Mouse (Mus musculus): ENCODE measurements around the gene Ikzf2. TPM values are rescaled to one million over a fixed set of nuclear protein-coding genes. Genes with fewer than 3 reads are reported as not detected.

Gene Ikzf2
- total RNA-seq, 2 experiments from 2014 or later = 5.8 to 6.5 TPM

DNA sequence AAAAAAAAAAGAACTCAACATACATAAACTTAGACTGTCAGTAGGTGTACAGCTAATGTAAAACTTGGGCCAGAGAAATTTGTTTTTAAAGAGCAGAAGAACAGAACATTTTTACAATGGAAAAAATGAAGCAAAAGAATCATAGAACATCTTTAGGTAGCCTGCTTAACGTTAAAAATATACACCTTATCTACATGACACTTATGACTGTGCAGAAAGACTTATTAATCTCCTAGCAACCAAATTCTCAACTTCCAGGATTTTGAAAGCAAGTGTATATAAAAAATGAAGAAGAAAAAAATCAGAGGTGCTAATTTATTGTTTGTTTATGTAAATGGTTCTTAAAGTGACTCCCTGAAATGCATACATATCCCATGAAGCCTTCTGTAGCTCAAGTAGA lies 86.1 kb downstream of the Ikzf2 start:
- no peak for DNase-seq (ENCODE audit: low spot score in 2 of 2)

DNA sequence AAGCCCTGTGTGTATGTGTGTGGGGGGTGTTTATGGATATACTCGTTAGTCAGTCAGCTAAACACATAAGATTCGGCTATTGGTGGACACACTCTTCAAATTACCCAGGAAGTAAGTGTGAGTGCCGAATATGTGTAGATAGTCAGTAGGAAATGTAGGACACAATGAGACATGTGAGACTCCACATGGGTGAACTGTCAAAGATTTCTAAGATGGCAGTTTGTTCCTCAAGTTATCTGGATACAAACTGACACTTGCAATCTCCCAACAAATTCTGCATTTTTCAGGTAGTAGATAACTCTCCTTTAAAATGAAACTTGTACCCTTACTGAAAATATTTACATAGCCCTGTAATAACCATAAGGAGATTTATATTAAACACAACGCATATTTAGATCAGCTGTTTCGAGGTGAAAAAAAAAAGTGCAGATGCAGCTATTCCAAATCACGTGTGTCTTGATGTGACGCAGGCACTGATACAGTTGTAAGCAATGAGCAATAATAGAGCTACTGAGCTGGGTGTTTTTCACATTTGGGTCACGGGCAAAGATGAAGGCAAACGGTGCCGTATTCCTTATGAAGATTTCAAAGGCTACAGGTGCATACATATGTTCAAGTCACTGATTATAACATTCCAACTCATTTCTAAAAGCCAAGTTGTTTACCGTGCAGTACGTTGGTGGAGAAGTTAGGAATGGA lies 87.8 kb downstream of the Ikzf2 start:
- DNase-seq (ENCODE audit: low spot score in 2 of 2) = no peak

DNA sequence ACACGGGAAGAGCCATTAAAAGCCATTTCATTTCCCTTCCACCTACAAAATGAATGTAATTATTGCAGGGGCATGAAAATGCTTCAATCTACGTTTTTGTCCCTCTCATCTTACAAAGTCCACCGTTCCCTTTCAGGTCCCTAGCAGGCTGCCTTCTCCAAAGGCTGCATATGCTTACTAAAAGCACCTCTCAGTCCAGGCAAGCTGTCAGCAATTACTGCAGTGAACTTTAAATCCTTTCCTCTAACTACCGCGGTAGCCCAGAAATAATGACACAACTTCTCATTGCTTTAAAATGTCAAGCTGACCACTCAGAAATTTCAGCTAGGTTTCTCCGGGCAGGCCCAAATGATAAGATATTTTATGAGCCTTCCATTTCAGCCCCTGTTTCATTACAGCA lies 95.2 kb downstream of the Ikzf2 start:
- no peak for DNase-seq (ENCODE audit: low spot score in 2 of 2)

DNA sequence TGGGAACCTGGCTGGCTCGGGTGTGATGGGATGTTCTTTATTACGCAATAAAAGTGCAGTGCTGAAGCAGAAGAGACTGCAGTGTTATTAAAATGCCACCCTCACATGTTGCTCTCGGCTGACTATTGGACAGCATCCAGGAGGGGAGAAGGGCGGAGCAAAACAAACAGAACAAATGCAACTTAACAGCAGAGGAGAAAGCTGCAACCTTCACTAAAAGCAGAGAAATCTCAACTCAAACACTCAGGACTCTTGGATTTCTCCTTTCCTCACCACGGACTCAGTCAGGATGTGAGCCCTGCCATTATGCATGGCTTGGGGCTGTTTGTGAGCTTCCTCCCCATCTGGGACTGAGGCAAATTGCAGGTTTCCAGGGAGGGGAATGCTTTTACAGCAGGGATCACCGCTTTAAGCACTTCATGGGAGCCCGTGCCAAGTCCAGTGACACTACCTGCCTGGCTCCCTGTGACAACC lies 95.7 kb downstream of the Ikzf2 start:
- DNase-seq (ENCODE audit: low spot score in 2 of 2) = no peak

DNA sequence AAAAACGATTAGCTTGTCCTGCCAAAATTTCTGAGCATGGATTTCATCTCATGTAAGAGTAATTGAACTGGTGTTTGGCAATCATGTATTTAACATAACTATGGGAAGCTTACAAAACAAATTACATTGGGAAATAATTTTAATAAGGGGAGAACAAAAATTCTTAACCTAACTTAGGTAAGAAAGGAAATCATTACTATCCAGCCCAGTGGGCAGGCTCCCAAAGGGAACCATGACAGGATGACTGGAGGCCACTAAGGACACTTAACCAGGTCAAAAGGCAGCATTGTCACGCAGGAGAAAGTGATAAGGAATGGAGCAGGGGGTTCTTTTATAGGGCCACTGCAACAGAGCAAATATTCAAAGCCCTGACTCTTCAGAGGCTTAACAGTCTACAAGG lies 101.5 kb downstream of the Ikzf2 start:
- DNase-seq (ENCODE audit: low spot score in 2 of 2) = no peak

DNA sequence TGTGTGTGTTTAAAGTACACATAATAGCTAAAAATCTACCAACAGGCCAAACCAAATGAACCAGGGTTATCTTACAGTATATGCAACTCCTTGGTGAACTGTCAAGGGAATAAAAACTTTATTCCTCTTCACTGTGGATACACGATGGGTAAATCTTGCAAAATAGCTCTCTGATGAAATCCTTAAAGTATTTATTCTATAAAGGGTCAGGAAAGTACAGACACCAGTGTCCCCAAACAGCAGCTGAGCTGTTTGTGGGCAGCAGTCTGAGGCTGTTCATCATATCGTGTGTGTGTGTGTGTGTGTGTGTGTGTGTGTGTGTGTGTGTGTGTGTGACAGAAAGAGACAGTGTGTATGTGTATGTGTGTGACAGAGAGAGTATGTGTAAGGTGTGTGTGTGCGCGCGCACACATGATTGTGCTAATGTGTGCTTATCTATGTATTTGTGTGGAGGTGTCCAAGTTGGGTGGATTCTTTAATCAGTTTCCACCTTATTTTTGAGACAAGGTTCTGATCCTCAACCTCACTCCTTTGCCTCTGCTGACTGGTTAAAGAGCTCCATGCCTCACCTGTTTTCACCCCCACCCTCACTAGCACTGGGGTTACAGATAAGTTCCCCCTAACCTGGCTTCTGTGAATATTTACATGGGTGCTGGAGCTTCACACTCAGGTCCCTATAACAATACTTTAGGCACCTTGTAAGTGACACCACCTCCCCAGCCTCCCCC lies 102.9 kb downstream of the Ikzf2 start:
- no peak for DNase-seq (ENCODE audit: low spot score in 2 of 2)

DNA sequence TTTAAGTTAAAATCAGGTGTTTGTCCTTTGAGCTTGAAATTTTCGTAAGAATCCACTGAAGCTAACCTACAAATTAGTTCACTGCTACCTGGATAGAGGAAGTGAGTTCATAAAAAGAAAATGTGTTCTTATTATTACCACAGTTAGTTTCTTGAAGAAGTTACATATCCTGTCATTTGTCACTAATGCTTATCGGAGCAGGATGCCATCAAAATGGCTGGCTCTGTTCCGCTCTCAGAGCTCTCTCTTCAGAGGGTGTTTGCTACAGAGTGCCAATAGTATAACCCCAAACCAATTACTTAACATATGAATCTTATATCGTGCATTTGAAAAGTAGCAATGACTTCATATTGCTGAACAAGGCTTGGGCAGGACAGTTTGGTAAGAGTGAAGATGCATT lies 108.1 kb downstream of the Ikzf2 start:
- no peak for DNase-seq (ENCODE audit: low spot score in 2 of 2)

DNA sequence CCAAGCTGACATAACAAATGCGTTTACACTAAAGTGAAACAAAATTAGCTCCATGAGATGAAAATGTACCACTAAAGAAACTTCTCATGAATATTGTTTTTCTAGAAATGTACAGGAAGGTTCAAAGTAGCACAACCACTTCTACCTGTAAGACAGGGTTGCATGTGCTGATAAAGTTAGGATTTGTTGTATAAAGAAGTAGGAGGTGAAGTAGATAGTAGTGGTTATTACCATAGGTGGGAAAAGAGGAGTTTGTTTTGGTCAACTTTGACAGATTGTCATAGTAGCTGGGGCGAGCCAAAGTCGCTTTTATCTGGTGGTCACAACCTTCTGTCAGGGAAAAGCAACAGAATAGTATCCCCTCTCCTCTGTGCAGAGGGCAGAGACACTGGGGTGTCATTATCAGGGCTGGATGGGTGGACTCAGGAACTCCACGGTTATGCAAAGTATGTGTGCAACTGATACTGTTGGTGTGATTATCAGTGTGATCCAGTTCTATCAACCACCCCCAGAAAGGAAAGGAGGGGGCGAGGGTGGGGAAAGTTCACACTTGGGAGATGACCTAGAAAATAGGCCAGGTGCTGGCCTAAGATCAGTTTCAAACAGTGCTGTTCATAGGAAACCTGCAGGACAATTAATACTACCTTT lies 127.5 kb downstream of the Ikzf2 start:
- no peak for DNase-seq (ENCODE audit: low spot score in 2 of 2)

DNA sequence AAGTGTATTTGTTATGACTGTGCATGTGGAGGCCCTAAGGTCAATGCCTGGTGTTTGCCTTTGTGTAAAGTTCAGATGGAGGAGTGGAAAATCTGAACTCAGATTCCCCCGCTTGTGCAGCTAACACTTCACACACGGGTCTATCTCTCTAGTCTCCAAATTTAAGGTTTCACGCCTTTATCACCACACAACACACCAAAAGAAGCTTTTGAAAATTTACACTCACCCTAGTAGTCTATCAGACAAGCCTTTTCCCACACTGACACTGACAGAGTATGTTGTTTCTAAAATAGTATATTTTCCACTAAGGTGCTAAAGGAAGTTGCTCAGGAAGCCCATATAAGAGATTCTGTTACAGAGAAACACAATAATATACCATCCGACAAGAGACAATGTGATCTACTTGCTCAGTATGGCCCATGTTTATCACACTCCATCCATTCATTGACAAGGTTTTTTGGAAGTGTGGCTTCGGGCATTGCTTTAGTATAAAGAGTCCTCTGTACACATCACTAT lies 131.4 kb downstream of the Ikzf2 start:
- no peak for DNase-seq (ENCODE audit: low spot score in 2 of 2)

DNA sequence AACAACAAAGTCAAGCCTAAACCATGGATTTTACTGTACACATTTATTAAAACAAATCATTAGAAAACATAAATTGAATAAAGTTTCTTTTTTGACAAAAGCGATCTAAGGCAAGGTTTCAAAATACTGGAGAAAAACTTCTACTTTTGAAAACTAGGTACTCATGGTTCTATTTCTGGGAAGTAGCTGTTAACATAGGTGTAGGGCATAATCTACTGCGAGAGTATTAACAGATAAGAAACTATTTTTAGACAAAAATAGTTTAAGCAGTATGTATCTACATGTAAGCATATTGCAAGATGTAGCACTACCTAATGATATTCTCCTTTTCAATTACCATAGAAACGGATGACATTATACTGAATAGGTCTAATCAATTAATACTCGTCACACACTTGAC lies 137.1 kb downstream of the Ikzf2 start:
- DNase-seq (ENCODE audit: low spot score in 2 of 2) = no peak

DNA sequence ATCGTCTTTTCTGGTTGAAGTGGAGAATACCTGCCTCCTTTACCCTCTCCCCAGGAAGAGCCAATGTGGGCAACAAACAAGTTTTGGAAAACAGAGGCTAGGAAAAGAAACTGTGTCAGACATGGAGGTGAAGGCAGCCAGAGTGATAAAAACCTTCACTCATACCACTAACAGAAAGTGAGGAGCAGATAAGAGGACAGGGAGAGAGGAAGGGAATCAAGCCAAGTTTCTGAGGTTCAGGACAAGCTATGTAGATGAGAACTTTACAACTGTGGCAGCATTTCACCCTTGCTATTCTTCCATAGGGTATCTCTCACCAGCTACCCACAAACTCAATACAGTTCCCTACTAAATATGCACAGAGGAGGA lies 141.2 kb downstream of the Ikzf2 start:
- no peak for DNase-seq (ENCODE audit: low spot score in 2 of 2)

DNA sequence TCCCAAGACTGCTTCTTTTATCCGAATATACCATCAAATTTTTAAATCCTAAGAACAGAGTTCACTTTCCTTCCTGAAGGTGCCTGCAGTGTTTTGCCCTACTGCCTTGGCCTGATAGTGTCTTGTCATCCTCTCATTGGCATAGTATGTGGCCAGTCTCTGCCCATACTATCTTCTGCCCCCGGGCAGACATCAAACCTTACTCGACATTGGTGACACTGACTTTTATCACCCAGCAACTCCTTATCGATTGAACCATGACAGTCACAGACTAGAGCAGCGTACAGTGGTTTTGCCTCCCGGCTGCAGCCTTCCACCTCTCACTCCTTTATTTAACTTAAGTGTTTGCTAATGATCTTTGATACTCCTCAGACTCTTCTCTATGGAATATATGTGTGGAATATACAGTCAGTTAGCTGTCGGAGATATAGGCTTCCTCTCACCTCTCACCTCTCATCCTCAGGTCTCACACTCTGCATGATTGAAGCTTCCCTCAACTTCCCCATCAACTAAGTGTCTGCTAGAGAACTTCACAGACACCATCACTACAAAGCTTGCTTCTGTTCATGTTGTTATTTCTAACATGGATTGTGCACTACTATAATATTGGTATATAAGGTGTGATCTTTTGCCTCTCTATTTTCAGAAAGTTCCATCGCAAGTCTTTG lies 141.7 kb downstream of the Ikzf2 start:
- DNase-seq (ENCODE audit: low spot score in 2 of 2) = no peak

DNA sequence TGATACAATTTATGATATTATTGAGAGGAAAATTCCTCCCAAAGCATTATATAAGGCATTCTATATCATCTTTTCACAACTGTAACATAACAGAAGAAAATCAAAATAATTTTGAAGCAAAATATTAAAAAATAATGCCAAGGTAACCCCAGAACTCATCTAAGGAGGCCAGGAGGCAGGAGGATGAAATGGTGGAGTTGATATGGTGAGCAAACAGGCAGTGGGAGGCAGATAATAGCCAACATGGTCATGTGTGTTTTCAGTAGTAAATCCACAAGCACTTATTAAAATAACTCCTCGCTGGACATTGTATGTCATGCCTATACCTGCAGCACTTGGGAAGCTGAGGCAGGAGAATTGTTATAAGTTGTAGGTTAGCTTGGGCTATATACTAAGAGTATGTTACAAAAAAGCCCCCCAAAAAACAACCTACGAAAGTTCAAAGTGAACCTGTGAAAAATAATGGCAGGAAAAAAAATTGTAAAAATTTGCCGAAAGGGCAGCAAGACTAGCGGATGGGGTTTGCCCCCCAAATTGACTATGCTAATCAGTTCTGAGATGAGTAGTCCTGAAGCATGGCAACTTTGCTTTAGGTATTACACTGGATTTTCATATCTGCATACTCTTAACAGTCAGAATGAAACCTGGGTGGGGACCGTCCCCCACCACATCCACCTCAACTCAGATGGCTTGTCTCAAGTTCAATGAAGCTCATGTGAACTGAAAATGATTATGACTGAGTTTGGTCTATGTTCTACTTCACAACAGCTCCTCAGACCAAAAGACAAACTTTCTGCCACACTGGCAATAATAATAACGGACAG lies 143.1 kb downstream of the Ikzf2 start:
- no peak for DNase-seq (ENCODE audit: low spot score in 2 of 2)

DNA sequence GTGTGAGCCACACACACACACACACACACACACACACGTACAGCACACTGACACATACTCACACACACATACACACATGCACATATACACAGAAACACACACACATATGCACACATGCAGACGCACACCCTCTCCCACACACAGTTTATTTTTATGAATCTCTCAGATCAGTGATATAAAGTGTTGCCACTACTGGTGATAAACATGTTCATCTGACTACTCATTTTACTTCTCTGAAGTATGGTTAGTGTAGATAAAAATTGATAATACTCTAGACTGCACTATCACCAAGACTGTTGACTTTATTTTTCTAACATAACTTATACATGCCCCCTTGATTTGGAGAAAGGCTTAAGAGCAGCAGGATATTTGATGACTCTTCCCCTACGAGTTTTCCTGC lies 144.5 kb downstream of the Ikzf2 start:
- no peak for DNase-seq (ENCODE audit: low spot score in 2 of 2)

DNA sequence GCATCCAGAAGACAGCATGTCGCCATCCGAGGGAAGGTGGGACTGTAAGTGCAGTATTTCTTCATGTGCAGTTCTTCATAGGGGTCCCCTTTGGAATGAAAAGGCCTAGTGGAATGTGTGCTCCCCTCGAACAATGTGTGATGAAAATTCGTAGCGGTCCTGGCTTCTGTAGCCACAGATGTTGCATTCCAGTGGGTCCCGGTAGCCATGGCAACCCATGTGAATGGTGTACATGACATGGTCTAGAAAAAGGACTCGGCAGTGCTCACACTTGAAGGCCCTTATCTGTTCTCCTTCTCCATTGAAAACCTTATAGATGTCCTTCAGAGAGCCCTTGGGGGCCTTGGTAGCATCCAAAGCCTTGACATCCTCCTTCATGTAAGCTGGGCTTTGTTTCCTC lies 148.4 kb downstream of the Ikzf2 start:
- no peak for DNase-seq (ENCODE audit: low spot score in 2 of 2)

DNA sequence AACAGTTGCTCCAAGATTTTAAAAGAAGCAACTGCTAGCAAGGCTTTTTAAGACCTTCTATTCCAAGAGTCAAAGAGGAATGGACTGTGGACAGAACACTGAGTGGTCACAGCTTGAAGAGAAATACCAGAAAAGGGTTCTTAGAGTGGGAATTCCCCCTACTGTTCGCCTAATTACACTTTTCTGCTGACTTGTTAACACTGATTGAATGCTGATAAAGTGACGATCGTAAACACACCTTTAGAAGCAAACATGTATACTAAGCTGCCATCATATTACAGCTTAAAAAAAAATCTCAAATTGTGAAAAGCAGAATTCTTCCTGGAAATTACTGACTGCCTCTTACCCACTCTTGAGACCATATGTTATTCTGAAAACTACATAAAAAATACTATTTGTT lies 149.4 kb downstream of the Ikzf2 start:
- DNase-seq (ENCODE audit: low spot score in 2 of 2) = no peak

DNA sequence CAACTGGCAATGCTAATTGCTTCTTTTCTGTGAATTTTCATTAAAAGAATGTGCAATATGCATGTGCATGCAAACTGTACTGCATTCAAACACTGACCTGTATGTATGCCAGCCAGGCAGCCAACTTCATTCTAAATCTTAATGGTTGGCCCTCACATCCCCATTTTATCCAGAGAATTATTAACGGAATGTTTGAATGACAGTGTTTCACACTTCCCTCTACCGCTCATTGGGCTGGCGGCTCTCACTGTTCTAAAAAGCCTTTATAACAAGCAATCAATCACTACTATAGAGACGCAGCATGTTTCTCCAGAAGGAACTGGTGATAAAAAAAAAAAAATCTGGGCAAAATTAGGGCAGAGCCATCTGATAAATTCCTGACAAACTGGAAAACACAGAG lies 151.5 kb downstream of the Ikzf2 start:
- no peak for DNase-seq (ENCODE audit: low spot score in 2 of 2)

DNA sequence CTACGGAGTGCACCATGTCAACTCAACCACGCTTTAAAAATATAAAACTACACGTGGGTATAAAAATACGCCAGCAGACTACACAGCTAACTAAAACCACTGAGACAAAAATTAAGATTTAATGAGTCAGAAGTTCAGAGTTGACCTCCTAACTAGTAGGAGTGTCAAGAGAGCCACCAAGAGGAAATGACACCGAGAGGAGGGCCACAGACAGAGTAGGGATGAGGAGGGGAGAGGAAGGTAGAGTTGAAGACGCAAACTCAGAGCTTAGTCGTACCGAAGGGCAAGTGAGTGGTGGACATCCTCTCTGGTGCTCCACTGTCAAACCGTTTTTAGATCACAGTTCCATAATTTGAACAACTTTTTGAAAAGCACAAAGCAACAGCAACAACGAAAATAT lies 154.0 kb downstream of the Ikzf2 start:
- DNase-seq (ENCODE audit: low spot score in 2 of 2) = no peak

DNA sequence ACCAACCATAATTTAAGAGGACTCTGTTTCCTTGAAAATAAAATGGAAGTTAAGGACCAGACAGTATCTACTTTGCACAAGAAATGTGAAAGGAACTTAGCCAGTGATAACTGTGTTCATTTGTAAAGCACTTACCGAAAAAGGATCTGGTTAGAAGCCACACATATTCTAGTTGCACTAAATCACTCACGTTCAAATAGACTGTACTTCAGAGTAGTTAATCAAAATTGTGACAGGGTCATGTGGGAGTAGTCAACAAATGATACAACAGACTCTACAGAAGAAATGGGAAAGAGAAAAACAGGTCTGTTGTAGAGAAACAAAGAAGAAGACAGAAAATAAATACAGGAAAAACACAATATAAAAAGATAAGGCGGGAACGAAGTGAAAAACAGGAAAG lies 158.3 kb downstream of the Ikzf2 start:
- DNase-seq (ENCODE audit: low spot score in 2 of 2) = no peak

DNA sequence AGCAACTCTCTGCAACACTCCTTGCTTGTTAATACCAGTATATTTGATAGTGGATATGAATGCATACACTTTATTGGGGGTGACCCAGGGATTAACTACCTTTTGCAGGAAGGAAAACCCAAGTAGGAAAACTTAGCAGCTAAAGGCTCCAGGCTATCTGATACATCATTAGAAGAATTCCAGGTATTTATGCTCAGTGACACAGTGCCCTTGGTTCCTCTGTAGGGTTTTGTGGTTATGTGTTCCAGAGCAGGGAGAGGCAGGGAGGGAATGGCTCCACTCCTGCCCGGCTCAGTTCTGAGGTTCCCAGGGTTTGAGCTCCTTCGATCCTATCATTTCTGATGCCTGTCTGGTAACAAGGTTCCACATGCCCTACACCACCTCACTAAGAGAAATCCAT lies 165.4 kb downstream of the Ikzf2 start:
- no peak for DNase-seq (ENCODE audit: low spot score in 2 of 2)

DNA sequence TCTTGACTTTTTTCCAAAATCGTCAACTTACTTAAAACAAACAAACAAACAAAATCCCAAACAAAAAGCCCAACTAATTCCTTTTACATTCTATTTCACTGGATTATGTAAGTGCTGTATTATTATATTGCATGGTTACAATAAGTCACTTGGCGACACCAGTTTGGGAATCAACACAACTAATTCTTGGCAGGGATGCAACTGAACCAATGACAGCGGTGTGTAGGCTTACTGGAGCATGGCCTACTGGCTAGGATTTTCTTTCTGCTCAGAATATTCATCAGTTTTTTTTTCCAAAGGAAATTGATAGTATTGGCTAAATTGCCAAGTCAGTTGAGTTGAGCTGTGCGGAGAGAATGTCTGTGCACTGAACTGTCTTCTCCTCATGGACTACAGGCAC lies 167.7 kb downstream of the Ikzf2 start:
- no peak for DNase-seq (ENCODE audit: low spot score in 2 of 2)
